Mouse (Mus musculus): ENCODE results near the gene Nfe2l2. TPM values are rescaled to one million over a fixed set of nuclear protein-coding genes. Genes with fewer than 3 reads are reported as not detected.

Gene Nfe2l2
- total RNA-seq, 2 experiments from 2014 or later, result 53.2 to 54.5 TPM

GRCm38 (mm10) chr2:75685458-75685861 is 19.0 kb downstream of the Nfe2l2 start:
- DNase-seq, result no peak

DNA sequence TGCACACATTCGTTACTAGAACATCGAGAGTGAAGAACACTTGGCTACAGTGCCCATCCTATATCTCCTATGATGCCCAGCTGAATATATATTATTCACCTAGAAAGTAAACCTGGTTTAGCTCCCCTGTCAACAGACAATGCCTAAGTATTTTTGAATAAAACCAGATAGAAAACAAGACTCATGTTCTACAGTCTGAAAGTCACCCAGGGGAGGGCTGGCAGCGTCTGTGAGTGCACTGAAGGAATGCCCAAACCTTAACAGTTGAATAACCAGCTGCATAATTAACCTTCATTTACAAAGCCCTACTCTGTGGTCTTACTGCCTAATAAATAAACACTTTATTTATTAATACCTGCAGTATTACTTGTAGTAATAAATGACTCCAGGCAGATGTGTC is 19.9 kb downstream of the Nfe2l2 start:
- DNase-seq, result no peak

- peak; percentile 61 for DNase-seq
Observed at GRCm38 (mm10) chr2:75682978-75683709, 21.3 kb downstream of the Nfe2l2 start.

DNA sequence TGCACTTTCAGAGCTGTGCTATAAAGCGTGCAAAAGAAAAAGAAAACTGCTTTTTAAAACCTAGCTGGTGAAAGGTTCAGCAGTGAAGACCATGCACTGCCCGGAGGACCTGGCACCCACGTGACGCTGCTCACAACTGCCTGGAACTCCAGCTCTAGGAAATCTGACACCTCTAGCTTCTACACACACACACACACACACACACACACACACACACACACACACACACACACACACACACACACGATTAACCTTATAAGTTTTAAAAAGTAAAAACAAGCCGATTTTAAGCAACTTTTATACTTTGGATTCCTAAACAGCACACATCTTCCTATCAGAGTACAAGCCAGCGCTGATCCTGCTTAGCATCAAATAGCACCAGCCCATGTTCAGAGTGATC is 23.0 kb downstream of the Nfe2l2 start:
- DNase-seq, result peak; percentile 51

DNA sequence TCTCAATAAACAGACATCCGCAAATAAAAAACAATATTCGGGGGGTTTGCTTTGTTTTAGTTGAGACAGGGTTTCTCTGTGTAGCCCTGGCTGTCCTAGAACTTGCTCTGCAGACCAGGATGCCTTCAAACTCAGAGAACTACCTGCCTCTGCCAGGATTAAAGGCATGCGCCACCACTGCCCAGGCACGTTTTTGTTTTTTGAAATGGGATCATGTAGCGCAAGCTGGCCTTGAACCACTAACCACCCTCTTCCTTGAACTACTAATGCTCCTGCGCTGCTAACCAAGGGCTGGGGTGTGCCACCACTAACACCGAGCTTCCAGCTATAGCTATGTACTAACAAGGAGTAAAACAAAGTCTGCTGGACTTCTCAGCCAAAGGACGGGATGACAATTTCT is 24.5 kb downstream of the Nfe2l2 start:
- no peak for DNase-seq

DNA sequence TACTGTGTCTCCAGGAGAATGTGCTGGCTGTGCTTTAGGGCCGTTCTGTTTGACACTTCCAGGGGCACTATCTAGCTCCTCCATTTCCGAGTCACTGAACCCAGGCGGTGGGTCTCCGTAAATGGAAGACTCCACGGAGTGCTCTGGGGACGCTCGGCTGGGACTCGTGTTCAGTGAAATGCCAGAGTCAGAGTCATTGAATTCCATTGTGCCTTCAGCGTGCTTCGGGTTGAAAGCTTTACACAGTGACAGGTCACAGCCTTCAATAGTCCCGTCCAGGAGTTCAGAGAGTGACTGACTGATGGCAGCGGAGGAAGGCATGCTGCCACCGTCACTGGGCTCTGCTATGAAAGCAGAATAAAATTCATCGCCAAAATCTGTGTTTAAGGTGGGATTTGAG is 27.9 kb downstream of the Nfe2l2 start:
- DNase-seq, result no peak

DNA sequence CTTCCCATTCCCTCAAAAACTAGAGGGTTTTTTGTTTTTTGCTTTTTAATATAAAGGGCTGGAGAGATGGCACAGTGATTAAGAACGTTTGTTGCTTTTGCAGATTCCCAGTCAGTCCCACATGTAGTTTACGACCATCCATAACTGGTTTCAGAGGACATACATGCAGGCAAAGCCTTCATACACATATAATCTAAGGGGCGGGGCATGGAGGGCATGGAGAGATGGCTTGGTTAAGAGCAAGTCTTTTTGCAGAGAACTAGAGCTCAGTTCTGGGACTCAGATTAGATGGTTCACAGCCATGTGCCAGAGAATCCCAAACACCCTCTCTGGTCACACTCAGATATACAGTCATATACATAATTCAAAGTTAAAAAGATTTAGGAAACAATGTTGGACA is 31.9 kb downstream of the Nfe2l2 start:
- no peak for DNase-seq

DNA sequence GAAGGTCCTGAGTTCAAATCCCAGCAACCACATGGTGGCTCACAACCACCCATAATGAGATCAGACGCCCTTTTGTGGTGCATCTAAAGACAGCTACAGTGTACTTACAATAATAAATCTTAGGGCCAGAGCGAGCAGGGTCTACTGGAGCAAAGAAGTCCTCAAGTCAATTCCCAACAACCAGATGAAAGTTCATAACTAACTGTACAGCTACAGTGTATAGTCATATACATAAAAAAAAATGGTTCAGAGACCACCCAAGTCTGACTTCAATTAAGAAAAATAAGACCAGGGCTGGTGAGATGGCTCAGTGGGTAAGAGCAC is 33.1 kb downstream of the Nfe2l2 start:
- no peak for DNase-seq

- no peak for DNase-seq
Observed at GRCm38 (mm10) chr2:75670446-75671336, 33.8 kb downstream of the Nfe2l2 start.

DNA sequence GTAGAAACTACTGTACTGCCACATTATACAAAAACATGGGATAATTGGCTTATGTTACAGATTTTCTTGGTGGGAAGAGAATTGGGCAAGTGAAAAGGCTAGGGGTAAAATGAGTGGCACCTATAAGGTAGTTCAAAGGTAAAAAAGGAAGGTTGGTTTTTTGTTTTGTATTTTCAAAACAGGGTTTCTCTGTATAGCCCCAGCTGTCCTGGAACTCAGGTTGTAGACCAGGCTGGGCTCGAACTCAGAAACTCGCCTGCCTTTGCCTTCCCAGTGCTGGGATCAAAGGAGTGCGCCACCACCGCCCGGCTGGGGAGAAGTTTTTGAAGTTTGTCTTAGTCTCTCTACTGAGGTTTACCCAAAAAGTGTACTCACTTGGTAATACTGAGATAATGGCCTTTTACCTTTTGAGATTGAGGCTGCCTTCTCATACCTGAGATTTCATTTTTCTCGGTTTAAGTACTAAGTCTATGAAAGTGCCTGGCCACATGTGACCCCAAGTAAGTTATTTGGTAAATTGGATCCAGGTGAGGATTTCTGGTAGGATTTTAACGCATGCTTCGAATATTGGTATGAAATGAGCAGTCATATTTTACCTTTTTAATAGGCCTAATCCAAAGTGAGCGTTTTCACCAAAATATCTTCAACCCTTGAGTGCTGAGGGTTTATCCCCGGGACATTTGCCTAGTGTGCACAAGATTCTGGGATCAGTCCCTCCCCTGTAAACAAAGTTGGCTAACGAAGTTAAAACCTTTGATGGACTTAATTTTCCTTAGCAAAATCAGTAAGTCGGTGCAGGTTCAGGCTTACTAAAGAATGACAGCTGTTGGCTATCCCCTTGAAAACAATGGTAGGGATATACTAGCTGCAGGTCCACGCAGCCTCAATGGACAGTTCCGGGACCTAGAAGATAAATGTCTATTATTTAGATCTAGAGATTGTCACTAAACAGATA is 34.7 kb downstream of the Nfe2l2 start:
- DNase-seq, result no peak

- no peak for DNase-seq
Observed at GRCm38 (mm10) chr2:75661106-75661505, 43.3 kb downstream of the Nfe2l2 start.

GRCm38 (mm10) chr2:75660255-75660948 is 44.0 kb downstream of the Nfe2l2 start:
- DNase-seq, result no peak

GRCm38 (mm10) chr2:75659629-75659960 is 44.8 kb downstream of the Nfe2l2 start:
- DNase-seq, result peak; percentile 95

- peak; percentile 99 for DNase-seq
Observed at GRCm38 (mm10) chr2:75658727-75659628, 45.5 kb downstream of the Nfe2l2 start, which contains the start of gene Hnrnpa3. Gene Hnrnpa3 (plus strand): TSS chr2:75659261.

- peak; percentile 62 for DNase-seq
Observed at GRCm38 (mm10) chr2:75657907-75658691, 46.3 kb downstream of the Nfe2l2 start.

- DNase-seq, result no peak
Observed at GRCm38 (mm10) chr2:75656924-75657323, 47.5 kb downstream of the Nfe2l2 start.

DNA sequence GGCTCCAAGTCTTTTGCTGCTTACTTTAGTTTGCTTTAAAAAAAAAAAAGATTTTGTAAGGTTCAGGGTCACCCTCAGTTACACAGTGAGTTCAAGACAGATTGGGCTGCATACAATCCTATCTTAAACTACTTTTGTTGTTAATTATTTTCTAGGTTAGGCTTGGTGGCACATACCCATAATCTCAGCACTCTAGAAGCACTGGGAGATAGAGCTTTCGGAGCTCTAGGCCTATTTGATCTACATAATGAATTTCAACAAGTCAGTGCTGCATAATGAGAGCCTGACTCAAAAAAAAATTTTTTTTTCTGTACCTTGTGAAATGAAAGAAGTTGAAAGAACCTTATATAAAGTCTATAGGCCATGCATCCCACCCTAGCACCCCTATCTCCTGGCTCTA is 49.8 kb downstream of the Nfe2l2 start:
- DNase-seq, result no peak

DNA sequence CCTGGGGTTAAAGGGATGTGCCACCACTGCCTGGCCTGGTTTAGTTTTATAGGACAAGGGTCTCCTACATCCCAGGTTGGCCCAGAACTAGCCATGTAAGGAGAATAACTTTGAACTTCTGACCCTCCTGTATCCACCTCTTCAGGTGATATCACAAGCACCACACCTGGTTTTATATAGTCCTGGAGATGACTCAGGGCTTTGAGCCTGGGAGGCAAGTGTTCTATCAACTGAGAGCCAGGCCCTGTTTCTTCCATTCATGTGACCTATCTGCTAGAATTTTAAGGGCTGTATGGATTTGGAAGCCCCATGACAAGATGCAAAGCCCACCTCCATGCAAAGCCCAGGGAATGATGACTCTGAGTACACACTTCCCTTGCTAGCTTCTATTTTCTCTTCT is 51.3 kb downstream of the Nfe2l2 start:
- DNase-seq, result no peak

DNA sequence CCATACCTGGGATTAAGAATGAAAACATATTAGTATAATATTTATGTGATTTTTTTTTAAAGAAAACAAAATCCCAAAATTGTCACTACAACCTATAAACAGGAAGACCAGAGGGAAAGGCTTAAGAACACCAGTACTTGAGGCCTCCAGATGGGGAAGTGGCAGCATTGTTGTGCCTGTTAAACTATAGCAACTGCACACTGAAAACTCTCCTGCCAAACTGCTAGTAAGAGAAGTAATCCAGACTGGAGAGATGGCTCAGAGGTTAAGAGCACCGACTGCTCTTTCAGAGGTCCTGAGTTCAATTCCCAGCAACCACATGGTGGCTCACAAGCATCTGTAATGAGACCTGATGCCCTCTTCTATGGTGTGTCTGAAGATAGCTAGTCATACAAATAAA is 54.0 kb downstream of the Nfe2l2 start:
- DNase-seq, result no peak

GRCm38 (mm10) chr2:75645251-75645650 is 59.2 kb downstream of the Nfe2l2 start:
- no peak for DNase-seq
